Mouse (Mus musculus) neural tube, embryonic 15.5 days (tissue): ENCODE results near the gene Tmem28. TPM values are rescaled to one million over a fixed set of nuclear protein-coding genes. Genes with fewer than 3 reads are reported as not detected.

ENCODE experiments used
- ATAC-seq: fragments of 200-750 bp; cut with Nextera tagmentation; 2 replicates; pipeline ENCODE4 v1.8.0; 2017; ENCODE audit warnings: mild to moderate bottlenecking, moderate TSS enrichment, moderate library complexity; ENCODE audit not compliant: low FRiP score
- H3K27ac ChIP-seq: fragments of 300-500 bp; sonication (generic); replicated peaks from 2 replicates; pipeline ENCODE4 v1.5.1; 2015; ENCODE audit warnings: mild to moderate bottlenecking, inconsistent platforms
- H3K27me3 ChIP-seq: fragments of 300-500 bp; sonication (generic); replicated peaks from 2 replicates; pipeline ENCODE4 v1.6.1; 2015; ENCODE audit warnings: inconsistent platforms
- H3K36me3 ChIP-seq: fragments of 300-500 bp; sonication (generic); 2 replicates; pipeline ENCODE4 v1.6.1; 2015; ENCODE audit warnings: inconsistent platforms
- H3K4me1 ChIP-seq: fragments of 300-500 bp; sonication (generic); 2 replicates; pipeline ENCODE4 v1.6.1; 2015; ENCODE audit warnings: inconsistent platforms
- H3K4me2 ChIP-seq: fragments of 300-500 bp; sonication (generic); 2 replicates; pipeline ENCODE4 v1.6.1; 2015; ENCODE audit warnings: inconsistent platforms, mild to moderate bottlenecking, moderate library complexity
- H3K4me3 ChIP-seq: fragments of 300-500 bp; sonication (generic); replicated peaks from 2 replicates; pipeline ENCODE4 v1.5.1; 2015; ENCODE audit warnings: mild to moderate bottlenecking, inconsistent platforms
- H3K9ac ChIP-seq: fragments of 300-500 bp; sonication (generic); replicated peaks from 2 replicates; pipeline ENCODE4 v1.6.1; 2015; ENCODE audit warnings: mild to moderate bottlenecking, inconsistent platforms
- H3K9me3 ChIP-seq: fragments of 300-500 bp; sonication (generic); replicated peaks from 2 replicates; pipeline ENCODE4 v1.6.1; 2016; ENCODE audit warnings: inconsistent platforms
- WGBS: fragments of 180-500 bp; shearing (Covaris S2); methylation state at CpG from one replicate; pipeline ENCODE4 v1.1.7; 2015; ENCODE audit warnings: mixed read lengths; 5-methylcytosine and 5-hydroxymethylcytosine counted together
- polyA plus RNA-seq: library from polyadenylated mRNA; unstranded; fragments of >200 nt; fragmentation: Nextera tagmentation; extraction: Ambion mirVana; gene quantifications from 2 replicates; pipeline ENCODE4 v1.2.1, GENCODE M21; 2015

Gene Tmem28
- polyA plus RNA-seq, 1 experiment from 2014 or later: 1.8 TPM

DNA sequence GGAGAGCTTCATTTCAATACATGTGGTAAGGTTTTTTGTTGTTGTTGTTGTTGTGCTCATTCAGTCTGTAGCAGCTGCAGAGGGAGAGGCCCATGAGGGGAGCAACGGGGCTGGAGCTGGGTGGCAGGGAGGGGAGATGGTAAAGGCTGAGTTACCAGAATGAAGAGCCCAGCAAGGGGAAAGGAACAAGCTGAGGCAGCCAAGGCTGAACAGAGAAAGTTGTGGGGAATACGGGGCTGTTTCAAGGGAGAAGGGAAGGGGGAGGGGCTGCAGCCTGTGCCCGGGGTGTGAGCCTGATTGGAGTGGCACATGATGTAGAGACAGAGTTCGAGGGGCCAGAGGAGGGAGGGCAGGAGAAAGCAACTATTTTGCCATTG, 53.1 kb downstream of the Tmem28 start:
- no peak for ATAC-seq
- Histone ChIP-seq H3K9me3 (no peaks in the 10 kb centered on the region), H3K4me3 (no peak overlapping the region), H3K9ac (no peak overlapping the region), H3K27me3 (peaks cover 3% of the 10 kb centered on the region; the same call in 1 of the 2 replicates), H3K4me2 (no peak overlapping the region), H3K27ac (no peak overlapping the region), H3K4me1 (no peaks in the 10 kb centered on the region), H3K36me3 (no peaks in the 10 kb centered on the region)
- WGBS: 28% methylated on average over 4 of the region's 4 CpGs

DNA sequence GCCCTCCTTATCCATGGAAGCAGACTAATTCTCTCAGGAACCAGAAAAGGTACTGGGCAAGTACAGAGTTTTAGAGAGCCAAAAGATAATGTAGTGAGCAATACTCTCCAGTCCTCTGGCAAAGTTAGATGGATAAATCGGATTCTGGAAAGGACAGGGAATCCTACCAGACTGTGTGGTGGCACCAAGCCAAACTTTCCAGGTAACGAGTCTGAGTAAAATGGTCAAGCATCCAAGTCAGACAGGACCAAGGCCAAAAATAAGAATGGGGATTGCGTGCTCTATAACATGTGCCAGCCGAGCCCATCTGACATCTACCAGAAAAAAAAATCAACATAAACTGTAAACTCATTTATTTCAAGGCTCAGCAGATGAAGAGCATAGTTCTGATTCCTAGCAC, 56.0 kb downstream of the Tmem28 start:
- no peak overlapping the region for H3K4me2 ChIP-seq
- no peak for ATAC-seq
- H3K9me3 ChIP-seq: no peaks in the 10 kb centered on the region
- no peaks in the 10 kb centered on the region for H3K4me1 ChIP-seq
- H3K27ac ChIP-seq: no peak overlapping the region
- H3K36me3 ChIP-seq: no peaks in the 10 kb centered on the region
- WGBS: 76% methylated on average over 4 of the region's 4 CpGs
- H3K4me3 ChIP-seq: no peak overlapping the region
- H3K9ac ChIP-seq: no peak overlapping the region
- H3K27me3 ChIP-seq: peaks cover 3% of the 10 kb centered on the region

DNA sequence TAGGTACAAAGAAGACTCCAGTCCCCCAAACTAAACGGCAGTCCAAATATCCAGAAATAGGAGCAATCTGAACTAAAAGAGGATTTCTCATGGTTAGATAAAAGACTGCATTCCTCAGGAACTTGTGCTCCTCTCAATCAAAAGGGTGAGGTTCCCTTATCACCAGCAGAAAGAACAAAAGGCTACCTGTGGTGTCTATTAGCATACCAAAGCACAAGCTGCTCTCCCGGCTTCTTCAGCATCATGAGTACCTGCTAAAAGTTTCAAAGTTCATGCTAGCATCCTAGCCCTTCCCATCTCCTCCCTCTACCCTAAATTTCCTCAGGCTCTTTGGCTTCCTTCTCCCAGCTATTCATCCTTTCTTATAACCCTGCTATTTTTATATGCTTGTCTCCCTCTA, 62.6 kb downstream of the Tmem28 start:
- Histone ChIP-seq H3K27me3 (no peaks in the 10 kb centered on the region; the same call in 1 of the 2 replicates), H3K9ac (no peak overlapping the region), H3K4me1 (no peaks in the 10 kb centered on the region), H3K4me3 (no peak overlapping the region), H3K36me3 (no peaks in the 10 kb centered on the region), H3K27ac (no peak overlapping the region), H3K4me2 (no peak overlapping the region), H3K9me3 (no peaks in the 10 kb centered on the region)
- 39% methylated on average over 2 of the region's 2 CpGs for WGBS
- no peak for ATAC-seq

Other genes with a start within 250 kb of the Tmem28 start
- gene Eda, start 154.6 kb downstream of the Tmem28 start, polyA plus RNA-seq: 1.8 TPM in 2 replicates